Mouse (Mus musculus) limb, embryonic 14.5 days (tissue): Measurements from ENCODE around the gene Sema3c. TPM values are rescaled to one million over a fixed set of nuclear protein-coding genes. Genes with fewer than 3 reads are reported as not detected.
A peak's percentile ranks its signal among the peaks of the same experiment; 100 is the strongest.

ENCODE experiments used
- ATAC-seq: fragments of 200-750 bp; cut with Nextera tagmentation; 2 replicates; pipeline ENCODE4 v1.8.0; 2017; ENCODE audit warnings: low read depth, moderate number of reproducible peaks, moderate TSS enrichment; ENCODE audit not compliant: low FRiP score
- DNase-seq: peaks from one replicate; pipeline ENCODE4 v3.0.0-alpha.2; 2015; ENCODE audit warnings: low spot score
- H3K27ac ChIP-seq: fragments of 300-500 bp; sonication (generic); replicated peaks from 2 replicates; pipeline ENCODE4 v1.5.1; 2014; ENCODE audit warnings: low read depth, mild to moderate bottlenecking, low read length, moderate library complexity, mixed read lengths
- H3K27me3 ChIP-seq: fragments of 300-500 bp; sonication (generic); 2 replicates; pipeline ENCODE4 v1.6.1; 2014; ENCODE audit warnings: low read length, mixed read lengths; ENCODE audit not compliant: control insufficient read depth, insufficient read depth
- H3K36me3 ChIP-seq: fragments of 300-500 bp; sonication (generic); 2 replicates; pipeline ENCODE4 v1.6.1; 2014; ENCODE audit warnings: mild to moderate bottlenecking, low read length, moderate library complexity, mixed read lengths; ENCODE audit not compliant: control insufficient read depth, insufficient read depth
- H3K4me1 ChIP-seq: fragments of 300-500 bp; sonication (generic); 2 replicates; pipeline ENCODE4 v1.6.1; 2014; ENCODE audit warnings: antibody characterized with exemption, low read length, mixed read lengths; ENCODE audit not compliant: control insufficient read depth, insufficient read depth
- H3K4me2 ChIP-seq: fragments of 300-500 bp; sonication (generic); replicated peaks from 2 replicates; pipeline ENCODE4 v1.6.1; 2014; ENCODE audit warnings: low read depth, mild to moderate bottlenecking, low read length, moderate library complexity; ENCODE audit not compliant: severe bottlenecking
- H3K4me3 ChIP-seq: fragments of 300-500 bp; sonication (generic); replicated peaks from 2 replicates; pipeline ENCODE4 v1.5.1; 2014; ENCODE audit warnings: low read length
- H3K9ac ChIP-seq: fragments of 300-500 bp; sonication (generic); 2 replicates; pipeline ENCODE4 v1.6.1; 2014; ENCODE audit warnings: mild to moderate bottlenecking, low read depth, low read length, moderate library complexity; ENCODE audit not compliant: severe bottlenecking
- H3K9me3 ChIP-seq: fragments of 300-500 bp; sonication (generic); 2 replicates; pipeline ENCODE4 v1.6.1; 2016; ENCODE audit warnings: low read length; ENCODE audit not compliant: control insufficient read depth
- POLR2A ChIP-seq: fragments of 200-500 bp; IDR thresholded peaks from 2 replicates; pipeline ENCODE4 v1.8.0; 2012; ENCODE audit warnings: inconsistent platforms, mild to moderate bottlenecking, moderate library complexity, borderline replicate concordance; ENCODE audit not compliant: insufficient read depth, insufficient read length; ENCODE audit errors: extremely low read depth
- WGBS: fragments of 180-500 bp; shearing (Covaris S2); extraction: QIAGEN DNeasy Blood & Tissue Kit; methylation state at CpG from one replicate; pipeline ENCODE4 v1.1.7; 2014; 5-methylcytosine and 5-hydroxymethylcytosine counted together
- polyA plus RNA-seq, 2 experiments: library from polyadenylated mRNA; depleted of rRNA in 1 of 2; stranded (reverse) in 1 of 2; unstranded in 1 of 2; fragments of >200 nt; fragmentation: Nextera tagmentation in 1 of 2; extraction: Ambion mirVana in 1 of 2; gene quantifications; 2 replicates each; pipeline versions ENCODE4 v1.2.1 to v1.2.3; 2012 to 2014

Gene Sema3c
- polyA plus RNA-seq, 2 experiments: 29.5 to 71.5 TPM

GRCm38 (mm10) chr5:17576069-17576468, 2.0 kb downstream of the Sema3c start:
- Histone ChIP-seq H3K27me3 (no peaks in the 10 kb centered on the region), H3K27ac (no peak overlapping the region), H3K4me3 (peak overlapping the region; percentile 53), H3K36me3 (no peaks in the 10 kb centered on the region; the same call in 1 of the 2 replicates), H3K9ac (no peak overlapping the region), H3K9me3 (no peaks in the 10 kb centered on the region), H3K4me2 (peak overlapping the region; percentile 53), H3K4me1 (0 out of 2 replicates have a peak, but pooled peaks cover 3% of the 10 kb centered on the region)
- ATAC-seq: no peak
- DNase-seq: no peak
- 47% methylated on average over 2 of the region's 2 CpGs for WGBS
- TF ChIP-seq POLR2A: no peak

DNA sequence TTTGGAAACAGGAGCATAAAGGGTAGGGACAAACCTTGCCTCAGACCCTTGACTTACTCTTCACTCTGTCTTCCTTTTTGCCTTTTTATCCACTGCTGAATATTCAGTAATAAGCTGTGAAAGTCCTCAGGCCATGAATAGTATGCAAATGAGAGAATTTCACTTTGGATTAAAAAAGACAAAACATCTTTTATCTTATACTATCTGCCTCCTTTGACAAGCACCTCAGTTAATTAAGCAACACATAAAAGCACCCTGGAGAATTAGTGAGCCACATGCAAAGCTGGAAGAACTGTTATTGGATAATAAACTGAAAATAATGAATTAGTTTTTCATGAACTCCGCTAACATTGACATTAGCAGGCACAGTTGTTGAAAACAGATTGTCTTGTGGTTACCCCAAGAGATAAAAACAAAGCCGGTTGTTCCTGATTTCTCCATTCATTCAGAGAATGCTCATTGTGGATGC, 8.0 kb downstream of the Sema3c start:
- no peak for DNase-seq
- H3K27me3 ChIP-seq: no peaks in the 10 kb centered on the region
- H3K4me2 ChIP-seq: no peak overlapping the region
- no peaks in the 10 kb centered on the region for H3K9me3 ChIP-seq
- no peak overlapping the region for H3K4me3 ChIP-seq
- no peaks in the 10 kb centered on the region; the same call in 1 of the 2 replicates for H3K36me3 ChIP-seq
- H3K4me1 ChIP-seq: no peaks in the 10 kb centered on the region
- no peak for TF ChIP-seq POLR2A
- no peak overlapping the region for H3K9ac ChIP-seq
- 36% methylated on average over 2 of the region's 2 CpGs for WGBS
- H3K27ac ChIP-seq: no peak overlapping the region
- ATAC-seq: no peak

DNA sequence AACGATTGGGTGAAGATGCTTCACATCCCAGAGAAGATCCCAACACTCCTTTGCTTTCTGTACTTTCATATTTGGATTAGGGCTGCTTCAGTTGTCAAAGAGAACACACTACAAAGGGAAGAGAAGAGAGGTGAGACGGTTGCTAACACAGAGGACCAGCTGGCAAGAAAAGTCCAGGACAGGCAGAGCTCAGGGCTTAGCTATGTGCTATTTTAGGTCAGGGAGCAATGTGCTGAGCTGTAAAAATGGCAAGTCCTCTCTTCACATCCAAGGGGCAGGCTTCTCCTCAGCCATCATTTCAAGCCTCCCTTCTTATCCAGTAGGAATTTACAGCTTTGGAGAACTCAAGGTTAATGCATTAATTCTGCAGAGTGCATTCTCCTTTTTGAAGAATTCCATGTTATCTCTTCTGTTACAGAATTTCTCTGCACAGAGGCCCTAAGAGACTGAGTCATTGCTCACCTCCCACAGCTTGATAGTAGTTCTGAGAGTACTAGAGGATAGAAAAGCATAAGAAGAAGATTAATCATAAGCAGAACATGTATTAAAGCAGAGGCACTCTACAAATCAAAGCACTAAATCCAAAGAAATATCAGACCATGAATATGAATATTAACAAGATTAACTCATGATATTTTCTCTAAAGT, 10.3 kb downstream of the Sema3c start:
- Histone ChIP-seq H3K27me3 (no peaks in the 10 kb centered on the region), H3K9me3 (no peaks in the 10 kb centered on the region), H3K36me3 (no peaks in the 10 kb centered on the region; the same call in 1 of the 2 replicates), H3K9ac (no peak overlapping the region), H3K4me1 (no peaks in the 10 kb centered on the region), H3K4me3 (no peak overlapping the region), H3K27ac (no peak overlapping the region), H3K4me2 (no peak overlapping the region)
- DNase-seq (no peak), ATAC-seq (no peak)
- TF ChIP-seq POLR2A: no peak
- 57% methylated on average over 2 of the region's 2 CpGs for whole genome bisulfite sequencing

GRCm38 (mm10) chr5:17586518-17587210, 12.6 kb downstream of the Sema3c start:
- TF ChIP-seq POLR2A: no peak
- no peaks in the 10 kb centered on the region for H3K27me3 ChIP-seq
- ATAC-seq (no peak), DNase-seq (no peak)
- no peaks in the 10 kb centered on the region for H3K4me1 ChIP-seq
- no peaks in the 10 kb centered on the region for H3K9me3 ChIP-seq
- H3K4me2 ChIP-seq: no peak overlapping the region
- H3K36me3 ChIP-seq: no peaks in the 10 kb centered on the region
- WGBS: 35% methylated on average over 2 of the region's 2 CpGs
- H3K9ac ChIP-seq: no peak overlapping the region
- no peak overlapping the region for H3K27ac ChIP-seq
- H3K4me3 ChIP-seq: no peak overlapping the region

- DNase-seq (no peak), ATAC-seq (no peak)
- Histone ChIP-seq H3K36me3 (no peaks in the 10 kb centered on the region), H3K9ac (no peak overlapping the region), H3K27ac (no peak overlapping the region), H3K27me3 (no peaks in the 10 kb centered on the region), H3K4me3 (no peak overlapping the region), H3K9me3 (no peaks in the 10 kb centered on the region), H3K4me2 (no peak overlapping the region), H3K4me1 (no peaks in the 10 kb centered on the region)
- 92% methylated on average over 3 of the region's 3 CpGs for WGBS
- TF ChIP-seq POLR2A: no peak
Measured at GRCm38 (mm10) chr5:17591908-17592307, 17.8 kb downstream of the Sema3c start.
